Mouse (Mus musculus): ENCODE data around the gene Zscan26. TPM values are rescaled to one million over a fixed set of nuclear protein-coding genes. Genes with fewer than 3 reads are reported as not detected.

The Zscan26 gene
- polyA plus RNA-seq, 1 experiment from 2014 or later: 26.8 TPM

DNA sequence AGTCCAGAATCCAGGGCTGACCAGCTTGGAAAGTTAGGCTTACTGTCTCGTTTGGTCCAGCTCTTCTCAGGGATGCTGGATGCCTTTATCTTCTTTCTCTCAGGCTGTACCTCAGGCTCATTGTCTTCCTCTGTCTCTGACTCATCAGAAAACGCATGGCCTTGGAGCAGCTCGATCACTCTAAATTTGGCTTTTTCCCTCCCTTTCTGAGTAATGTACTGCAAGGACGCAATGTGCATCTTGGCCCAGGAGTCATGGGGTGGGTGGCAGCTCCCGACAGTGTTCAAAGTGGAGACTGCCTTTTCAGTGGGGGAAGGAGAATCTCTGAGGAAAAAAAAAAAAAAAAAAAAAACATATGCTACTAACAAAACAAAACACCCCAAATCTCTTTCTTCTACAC lies 30.2 kb downstream of the Zscan26 start:
- Histone ChIP-seq H3K27me3 (replicated peaks) (no peaks in the 10 kb centered on the region), H3K4me1 (replicated peaks) (peaks cover 8% of the 10 kb centered on the region), H3K9ac (no peak overlapping the region), H3K36me3 (no peaks in the 10 kb centered on the region), H3K4me3 (no peak overlapping the region), H3K27ac (ENCODE audit: poor library complexity, severe bottlenecking) (no peak overlapping the region), H3K4me2 (no peak overlapping the region), H3K9me3 (replicated peaks) (no peaks in the 10 kb centered on the region)
- no peak for ATAC-seq (ENCODE audit: insufficient number of reproducible peaks, low FRiP score)
- 52% methylated on average over 5 of the region's 5 CpGs for WGBS

DNA sequence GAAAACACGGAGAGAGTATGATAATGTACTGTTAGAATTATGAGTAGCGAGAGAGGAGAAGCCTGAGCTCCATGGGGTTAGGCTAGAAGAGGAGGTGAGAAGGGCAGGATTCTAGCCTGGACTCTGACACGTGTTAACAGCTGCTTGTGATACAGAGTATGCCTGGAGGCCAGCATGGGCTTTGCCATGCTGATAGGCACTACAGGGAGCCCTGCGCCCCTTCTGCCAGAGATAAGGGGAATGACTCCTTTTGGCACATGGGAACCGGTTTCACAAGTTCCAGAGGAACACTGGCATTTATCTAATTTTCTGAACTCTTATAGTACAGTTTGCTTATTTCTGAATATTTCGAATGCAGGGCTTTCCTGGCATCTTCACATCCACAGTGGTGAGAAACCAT lies 34.7 kb downstream of the Zscan26 start:
- Histone ChIP-seq H3K4me2 (0 out of 2 replicates have a peak overlapping the region, but pooled peaks have one; percentile 13), H3K4me3 (no peak overlapping the region), H3K9me3 (replicated peaks) (no peaks in the 10 kb centered on the region), H3K9ac (no peak overlapping the region), H3K27me3 (replicated peaks) (no peaks in the 10 kb centered on the region), H3K36me3 (no peaks in the 10 kb centered on the region), H3K4me1 (replicated peaks) (peaks cover 25% of the 10 kb centered on the region), H3K27ac (ENCODE audit: poor library complexity, severe bottlenecking) (no peak overlapping the region)
- ATAC-seq (ENCODE audit: insufficient number of reproducible peaks, low FRiP score): peak; percentile 67; the same call in 1 of the 2 replicates
- WGBS: 20% methylated on average over 6 of the region's 6 CpGs

DNA sequence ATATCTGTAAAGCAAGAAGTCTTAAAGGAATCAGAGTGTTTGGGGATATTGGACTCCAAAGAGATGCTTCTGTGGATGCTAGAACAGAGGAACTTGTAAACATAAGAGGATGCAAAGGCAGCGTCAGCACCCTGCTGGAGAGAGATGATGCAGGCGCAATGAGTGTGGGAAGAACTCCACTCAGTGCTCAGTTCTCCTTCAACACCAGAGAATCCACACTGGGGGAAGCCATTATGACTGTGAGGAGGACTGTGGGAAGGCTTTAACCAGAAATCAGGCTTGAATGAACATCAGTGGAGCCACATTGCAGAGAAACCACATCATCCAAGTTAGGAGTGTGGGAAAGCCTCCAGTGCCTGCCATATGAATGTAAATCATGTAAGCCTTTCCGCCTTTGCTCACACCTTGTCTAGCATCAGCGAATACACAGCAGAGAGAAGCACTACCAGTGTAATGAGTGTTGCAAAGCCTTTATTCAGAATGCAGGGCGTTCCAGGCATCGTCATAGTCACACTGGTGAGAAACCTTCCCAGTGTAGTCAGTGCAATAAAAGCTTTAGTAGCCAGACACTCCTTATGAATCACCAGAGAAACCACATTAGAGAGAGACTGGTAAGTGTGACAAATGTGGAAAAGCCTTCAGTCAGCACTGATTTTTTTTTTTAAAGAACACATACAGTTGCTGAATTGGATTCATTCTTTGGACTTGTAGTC lies 36.1 kb downstream of the Zscan26 start:
- H3K4me3 ChIP-seq: no peak overlapping the region
- peaks cover 25% of the 10 kb centered on the region for H3K4me1 ChIP-seq (replicated peaks)
- ATAC-seq (ENCODE audit: insufficient number of reproducible peaks, low FRiP score): no peak
- H3K27me3 ChIP-seq (replicated peaks): no peaks in the 10 kb centered on the region
- no peak overlapping the region for H3K4me2 ChIP-seq
- WGBS: 78% methylated on average over 6 of the region's 6 CpGs
- no peaks in the 10 kb centered on the region for H3K9me3 ChIP-seq (replicated peaks)
- H3K9ac ChIP-seq: no peak overlapping the region
- H3K36me3 ChIP-seq: no peaks in the 10 kb centered on the region
- no peak overlapping the region for H3K27ac ChIP-seq (ENCODE audit: poor library complexity, severe bottlenecking)

DNA sequence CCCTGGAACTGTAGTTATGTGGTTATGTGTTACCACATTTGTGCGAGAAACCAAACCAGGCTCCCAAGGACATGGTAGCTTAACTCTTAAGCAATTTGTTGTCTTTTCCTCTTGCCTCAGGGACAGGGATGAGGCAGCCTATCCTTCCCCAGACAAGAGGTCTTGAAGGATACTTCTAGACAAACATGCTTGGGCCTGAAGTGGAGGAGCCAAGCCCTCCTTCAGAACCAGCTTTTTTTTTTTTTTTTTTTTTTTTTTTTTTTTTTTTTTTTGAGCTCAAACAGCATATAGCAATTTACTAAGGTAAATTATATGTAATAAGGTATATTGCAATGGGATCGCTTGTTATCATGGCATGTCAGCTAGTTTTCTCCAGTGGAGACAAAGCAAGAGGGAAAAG lies 37.8 kb downstream of the Zscan26 start:
- no peak for ATAC-seq (ENCODE audit: insufficient number of reproducible peaks, low FRiP score)
- H3K27me3 ChIP-seq (replicated peaks): no peaks in the 10 kb centered on the region
- peaks cover 25% of the 10 kb centered on the region for H3K4me1 ChIP-seq (replicated peaks)
- no peak overlapping the region for H3K4me3 ChIP-seq
- no peak overlapping the region for H3K4me2 ChIP-seq
- H3K9ac ChIP-seq: no peak overlapping the region
- H3K9me3 ChIP-seq (replicated peaks): no peaks in the 10 kb centered on the region
- WGBS: 87% methylated on average over 2 of the region's 2 CpGs
- H3K36me3 ChIP-seq: no peaks in the 10 kb centered on the region
- H3K27ac ChIP-seq (ENCODE audit: poor library complexity, severe bottlenecking): no peak overlapping the region

DNA sequence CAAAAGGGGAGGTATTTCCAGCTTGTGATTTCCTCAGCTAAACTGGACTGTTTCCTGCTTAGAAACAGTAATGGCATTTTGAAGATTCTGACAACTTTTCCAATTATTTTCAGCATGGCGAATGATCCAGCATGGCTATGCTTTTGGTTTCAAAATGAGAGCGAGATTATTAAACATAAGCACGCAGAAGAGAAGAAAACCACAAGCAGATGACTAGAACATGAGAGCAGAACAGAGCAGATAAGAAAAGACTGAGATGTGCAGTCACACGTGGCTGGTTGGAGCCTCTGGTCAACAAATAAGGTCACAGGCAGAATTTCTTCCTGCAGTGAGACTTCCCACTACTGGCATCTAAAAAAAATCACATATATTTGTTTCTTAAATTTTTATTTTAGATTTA lies 38.3 kb downstream of the Zscan26 start:
- H3K4me1 ChIP-seq (replicated peaks): peaks cover 25% of the 10 kb centered on the region
- WGBS: 54% methylated on average over 4 of the region's 4 CpGs
- peak overlapping the region; percentile 60 for H3K27ac ChIP-seq (ENCODE audit: poor library complexity, severe bottlenecking)
- no peak overlapping the region for H3K4me3 ChIP-seq
- H3K4me2 ChIP-seq: 0 out of 2 replicates have a peak overlapping the region, but pooled peaks have one; percentile 36
- no peaks in the 10 kb centered on the region for H3K9me3 ChIP-seq (replicated peaks)
- no peaks in the 10 kb centered on the region for H3K27me3 ChIP-seq (replicated peaks)
- ATAC-seq (ENCODE audit: insufficient number of reproducible peaks, low FRiP score): no peak
- no peaks in the 10 kb centered on the region for H3K36me3 ChIP-seq
- H3K9ac ChIP-seq: no peak overlapping the region

DNA sequence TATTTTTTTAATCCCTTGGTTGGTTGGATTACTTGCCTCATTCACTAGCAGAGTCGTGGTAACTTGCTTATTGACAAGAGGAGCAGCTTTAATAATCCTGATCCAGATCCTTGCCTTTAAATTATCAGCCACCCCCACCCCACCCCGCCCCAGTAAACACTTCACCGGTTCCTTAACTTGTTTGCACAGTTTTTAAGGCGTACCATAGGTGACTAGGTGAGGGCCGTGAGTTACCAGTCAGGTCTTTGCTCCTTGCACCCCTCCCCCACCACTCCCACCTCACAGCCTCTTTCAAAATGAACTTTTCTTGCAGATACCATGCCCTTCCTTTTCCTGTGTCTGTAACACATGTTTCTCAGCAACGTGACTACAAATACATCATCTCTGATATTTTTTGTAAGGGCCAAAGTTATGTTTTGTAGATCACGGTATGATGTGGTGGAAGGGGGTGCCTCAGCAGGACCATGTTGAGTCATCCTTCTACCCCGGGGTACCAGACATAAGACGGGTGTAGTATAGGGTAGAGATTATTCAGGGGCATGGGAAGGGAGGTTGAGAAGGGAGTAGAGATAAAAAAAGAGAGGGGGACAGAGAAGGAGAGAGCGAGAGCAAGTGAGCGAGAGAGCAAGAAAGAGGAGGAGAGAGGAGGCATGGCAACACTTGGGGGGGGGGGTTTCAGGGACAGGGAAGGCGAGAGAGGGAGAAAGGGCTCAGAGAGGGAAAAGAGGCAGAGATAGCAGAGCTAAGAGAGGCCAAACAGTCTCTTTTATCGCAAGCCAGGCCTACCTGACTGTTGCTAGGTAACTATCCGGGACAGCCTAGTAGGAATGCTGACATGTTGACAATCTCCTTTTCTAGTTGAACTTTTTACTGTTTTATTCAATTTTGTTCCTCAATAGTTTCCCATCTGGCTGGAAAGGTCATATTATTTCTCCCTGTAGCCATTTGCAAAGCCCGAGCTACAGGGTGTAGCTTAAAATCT lies 39.0 kb downstream of the Zscan26 start:
- Histone ChIP-seq H3K27me3 (replicated peaks) (no peaks in the 10 kb centered on the region), H3K4me1 (replicated peaks) (peaks cover 25% of the 10 kb centered on the region), H3K27ac (ENCODE audit: poor library complexity, severe bottlenecking) (peak overlapping the region; percentile 60), H3K9me3 (replicated peaks) (no peaks in the 10 kb centered on the region), H3K4me2 (peak overlapping the region; percentile 36), H3K9ac (no peak overlapping the region), H3K4me3 (no peak overlapping the region), H3K36me3 (no peaks in the 10 kb centered on the region)
- peak; percentile 42; the same call in 1 of the 2 replicates for ATAC-seq (ENCODE audit: insufficient number of reproducible peaks, low FRiP score)
- 40% methylated on average over 15 of the region's 15 CpGs for WGBS

DNA sequence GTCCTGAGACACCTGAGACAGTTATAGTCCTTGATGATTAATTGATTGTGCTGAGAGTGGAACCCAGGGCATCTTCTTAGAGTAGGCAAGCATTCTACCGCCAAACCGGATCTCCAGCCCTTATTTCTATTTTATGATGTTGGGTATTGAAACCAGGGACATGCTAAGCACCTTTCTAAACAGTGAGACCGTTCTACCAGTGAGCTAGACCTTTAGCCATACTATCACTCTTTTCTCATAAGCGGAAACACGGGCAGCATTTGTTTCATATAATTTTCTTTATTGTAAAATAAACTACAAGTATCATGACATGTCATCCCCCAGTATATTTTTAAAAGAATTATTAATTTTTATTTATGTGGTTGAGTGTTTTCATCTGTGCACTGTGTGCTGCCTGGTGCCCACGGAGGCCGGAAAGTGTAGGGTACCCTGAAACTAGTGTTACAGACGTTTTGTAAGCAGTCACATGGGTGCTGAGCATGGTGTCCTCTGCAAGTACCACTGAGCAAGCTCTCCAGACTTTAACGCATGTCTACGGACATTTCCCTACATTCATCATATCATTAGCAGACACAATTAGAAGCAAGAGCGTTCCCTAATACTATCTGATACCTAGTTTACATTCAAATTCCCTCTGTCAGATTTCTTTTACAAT lies 44.6 kb downstream of the Zscan26 start:
- Histone ChIP-seq H3K4me2 (peak overlapping the region; percentile 74), H3K27ac (ENCODE audit: poor library complexity, severe bottlenecking) (peak overlapping the region; percentile 85; the same call in 1 of the 2 replicates), H3K4me3 (peak overlapping the region; percentile 54), H3K36me3 (no peaks in the 10 kb centered on the region), H3K9ac (peak overlapping the region; percentile 70), H3K4me1 (replicated peaks) (no peaks in the 10 kb centered on the region; the same call in 1 of the 2 replicates), H3K27me3 (replicated peaks) (no peaks in the 10 kb centered on the region), H3K9me3 (replicated peaks) (no peaks in the 10 kb centered on the region)
- ATAC-seq (ENCODE audit: insufficient number of reproducible peaks, low FRiP score): no peak
- 50% methylated on average over 11 of the region's 11 CpGs for WGBS

DNA sequence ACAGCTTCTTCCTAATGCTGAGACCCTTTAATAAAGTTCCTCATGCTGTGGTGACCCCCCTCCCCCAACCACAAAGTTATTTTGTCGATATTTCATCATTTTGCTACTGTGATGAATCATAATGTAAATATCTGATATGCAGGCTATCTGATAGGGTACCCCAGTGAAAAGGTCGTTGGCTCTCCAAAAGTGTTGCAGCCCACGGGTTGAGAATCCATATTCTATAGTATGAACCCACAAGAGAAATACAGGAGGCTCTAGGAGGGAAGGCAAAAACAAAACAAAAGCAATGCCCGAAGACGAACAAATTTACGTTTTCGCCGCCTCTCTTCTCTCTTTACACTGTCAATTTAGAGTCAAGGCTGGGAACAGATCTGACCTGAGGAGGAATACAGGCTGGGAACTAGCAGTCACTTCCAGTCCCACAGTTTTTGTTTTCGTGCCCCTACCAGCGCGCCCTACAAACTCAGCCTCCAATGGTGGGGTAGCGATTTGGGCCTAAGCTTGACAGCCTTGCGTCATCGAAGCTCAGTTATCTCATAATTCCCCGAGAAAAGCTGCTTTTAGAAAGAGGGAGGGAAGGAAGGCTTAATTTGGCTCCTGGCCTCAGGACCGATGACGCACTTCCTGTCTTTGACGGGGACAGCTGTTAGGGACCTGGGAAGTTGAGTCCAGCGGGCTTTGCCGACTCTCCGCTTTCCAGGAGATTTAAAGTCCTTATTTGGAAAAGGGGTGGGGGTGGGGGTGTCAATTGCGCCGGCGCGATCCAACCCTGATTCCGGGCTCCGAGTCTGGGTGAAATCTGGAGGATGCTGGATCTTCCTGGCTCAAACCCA lies 45.3 kb downstream of the Zscan26 start:
- Histone ChIP-seq H3K9me3 (replicated peaks) (no peaks in the 10 kb centered on the region), H3K36me3 (no peaks in the 10 kb centered on the region), H3K27me3 (replicated peaks) (no peaks in the 10 kb centered on the region), H3K4me2 (peak overlapping the region; percentile 74), H3K27ac (ENCODE audit: poor library complexity, severe bottlenecking) (peak overlapping the region; percentile 85), H3K4me3 (peak overlapping the region; percentile 54), H3K4me1 (replicated peaks) (no peaks in the 10 kb centered on the region; the same call in 1 of the 2 replicates), H3K9ac (peak overlapping the region; percentile 70)
- 3% methylated on average over 27 of the region's 27 CpGs for WGBS
- peak; percentile 92 for ATAC-seq (ENCODE audit: insufficient number of reproducible peaks, low FRiP score)

DNA sequence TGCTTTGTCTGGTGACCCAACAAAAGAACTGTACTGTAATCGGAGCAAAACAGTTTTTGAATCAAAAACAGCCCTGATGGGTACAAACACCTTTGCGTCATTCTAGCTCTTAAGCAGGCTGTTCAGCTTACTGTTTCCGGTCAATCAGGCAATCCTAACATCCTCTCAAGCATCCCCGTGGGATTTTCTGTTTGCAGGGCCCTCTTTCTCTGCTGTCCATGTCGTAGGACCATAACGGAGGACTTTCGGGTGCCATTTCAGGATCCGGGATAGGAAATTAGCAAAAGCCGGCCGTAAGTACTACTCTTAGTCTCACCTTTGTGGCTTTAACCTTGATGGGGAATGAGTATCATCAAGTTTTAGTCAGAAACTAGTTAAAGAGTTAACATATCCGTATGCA lies 46.2 kb downstream of the Zscan26 start:
- H3K36me3 ChIP-seq: no peaks in the 10 kb centered on the region
- H3K4me3 ChIP-seq: no peak overlapping the region
- no peaks in the 10 kb centered on the region; the same call in 1 of the 2 replicates for H3K4me1 ChIP-seq (replicated peaks)
- H3K27me3 ChIP-seq (replicated peaks): no peaks in the 10 kb centered on the region
- H3K9me3 ChIP-seq (replicated peaks): no peaks in the 10 kb centered on the region
- H3K9ac ChIP-seq: no peak overlapping the region
- peak overlapping the region; percentile 85 for H3K27ac ChIP-seq (ENCODE audit: poor library complexity, severe bottlenecking)
- WGBS: 73% methylated on average over 11 of the region's 11 CpGs
- H3K4me2 ChIP-seq: peak overlapping the region; percentile 74; the same call in 1 of the 2 replicates
- no peak for ATAC-seq (ENCODE audit: insufficient number of reproducible peaks, low FRiP score)

DNA sequence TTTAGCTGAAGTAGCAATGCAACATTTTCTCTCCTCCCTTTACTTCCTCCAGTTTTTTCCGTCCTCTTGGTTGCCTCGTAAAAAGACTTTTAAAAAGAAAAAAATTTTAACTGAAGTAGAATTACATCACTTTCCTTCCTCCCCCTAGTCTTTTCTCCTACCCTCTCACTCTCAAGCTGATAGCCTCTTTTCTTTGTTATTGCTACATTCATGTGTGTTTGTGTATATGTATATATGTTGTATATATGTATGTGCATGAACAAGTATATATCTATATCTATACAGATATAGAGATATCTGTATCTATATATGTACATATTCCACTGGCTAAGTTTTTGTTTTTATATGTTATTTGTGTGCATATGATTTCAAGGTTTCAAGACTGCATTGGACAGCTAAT lies 50.7 kb downstream of the Zscan26 start:
- Histone ChIP-seq H3K36me3 (peaks cover 16% of the 10 kb centered on the region), H3K27me3 (replicated peaks) (no peaks in the 10 kb centered on the region), H3K4me1 (replicated peaks) (peaks cover 14% of the 10 kb centered on the region), H3K27ac (ENCODE audit: poor library complexity, severe bottlenecking) (no peak overlapping the region), H3K4me2 (peak overlapping the region; percentile 74), H3K9me3 (replicated peaks) (no peaks in the 10 kb centered on the region), H3K9ac (peak overlapping the region; percentile 81; the same call in 1 of the 2 replicates), H3K4me3 (peak overlapping the region; percentile 70)
- WGBS: 0% methylated on average over 2 of the region's 2 CpGs
- ATAC-seq (ENCODE audit: insufficient number of reproducible peaks, low FRiP score): no peak
